In genomic region chr2:172827564-172827963, GRCm38 (mm10) we compare ENCODE assay signal across 9 mouse cellular contexts.
DNase-seq lines count a peak whose midpoint lies in the region; ATAC-seq lines count a peak whose summit lies in the region.
"Had no signal": no experiment of that assay in that cellular context is flagged by ENCODE, and none has a peak within 500 bp of the region (broad histone marks: within the 10 kb centered on the region; RNA-seq: fewer than 3 reads in every experiment).

No protein-coding gene starts in this region.

- ATAC-seq in forebrain, embryonic 13.5 days: no peak

- H3K9me3 ChIP-seq in forebrain, embryonic 10.5 days: no peaks in the 10 kb centered on the region
- no peaks in the 10 kb centered on the region for H3K9me3 ChIP-seq in forebrain, embryonic 13.5 days (replicated peaks)
- H3K9me3 ChIP-seq in embryonic facial prominence, embryonic 10.5 days: no peaks in the 10 kb centered on the region
- H3K9me3 ChIP-seq: heart, embryonic 13.5 days had no signal

- H3K27ac ChIP-seq in forebrain, embryonic 10.5 days: no peak overlapping the region
- H3K27ac ChIP-seq in forebrain, embryonic 13.5 days: no peak overlapping the region
- no peak overlapping the region for H3K27ac ChIP-seq in embryonic facial prominence, embryonic 10.5 days (replicated peaks)
- H3K27ac ChIP-seq: heart, embryonic 13.5 days had no signal

- no peak overlapping the region for H3K4me2 ChIP-seq in forebrain, embryonic 13.5 days
- H3K4me2 ChIP-seq: heart, embryonic 13.5 days had no signal

- H3K9ac ChIP-seq in forebrain, embryonic 13.5 days: no peak overlapping the region
- H3K9ac ChIP-seq: heart, embryonic 13.5 days had no signal

- peaks cover 76% of the 10 kb centered on the region for H3K27me3 ChIP-seq in forebrain, embryonic 10.5 days (ENCODE audit: poor library complexity, severe bottlenecking)
- peaks cover 31% of the 10 kb centered on the region for H3K27me3 ChIP-seq in forebrain, embryonic 13.5 days
- H3K27me3 ChIP-seq in embryonic facial prominence, embryonic 10.5 days (replicated peaks; ENCODE audit: low read depth, poor library complexity, severe bottlenecking): peaks cover 64% of the 10 kb centered on the region

- 61% methylated on average over 7 of the region's 7 CpGs for WGBS in forebrain, embryonic 10.5 days
- 50% methylated on average over 7 of the region's 7 CpGs for WGBS in forebrain, embryonic 13.5 days
- 63% methylated on average over 7 of the region's 7 CpGs for WGBS in embryonic facial prominence, embryonic 10.5 days

- peak; percentile 47 for DNase-seq in forebrain, embryonic 10.5 days (ENCODE audit: extremely low spot score, low spot score)
- DNase-seq in right cerebral cortex, postnatal 14 days: peak; percentile 57
- DNase-seq in right cerebral cortex, postnatal 25 days: no peak
- DNase-seq in embryonic facial prominence, embryonic 10.5 days (ENCODE audit: low spot score): peak; percentile 71
- peak; percentile 41 for DNase-seq in lung, postnatal 10 days
- no peak for DNase-seq in urinary bladder, adult 2 months (ENCODE audit: low spot score)
- DNase-seq in urinary bladder, postnatal 36 days (ENCODE audit: low spot score in 2 of 2): no peak

- peaks cover 71% of the 10 kb centered on the region for H3K4me1 ChIP-seq in forebrain, embryonic 10.5 days
- H3K4me1 ChIP-seq in forebrain, embryonic 13.5 days: peaks cover 9% of the 10 kb centered on the region
- H3K4me1 ChIP-seq in embryonic facial prominence, embryonic 10.5 days: peaks cover 64% of the 10 kb centered on the region

- no peak overlapping the region for H3K4me3 ChIP-seq in forebrain, embryonic 10.5 days
- no peak overlapping the region for H3K4me3 ChIP-seq in forebrain, embryonic 13.5 days
- no peak overlapping the region for H3K4me3 ChIP-seq in embryonic facial prominence, embryonic 10.5 days
- H3K4me3 ChIP-seq: heart, embryonic 13.5 days had no signal

- H3K36me3 ChIP-seq in forebrain, embryonic 10.5 days (replicated peaks): no peaks in the 10 kb centered on the region
- H3K36me3 ChIP-seq in forebrain, embryonic 13.5 days (ENCODE audit: poor library complexity, severe bottlenecking): no peaks in the 10 kb centered on the region
- no peaks in the 10 kb centered on the region for H3K36me3 ChIP-seq in embryonic facial prominence, embryonic 10.5 days (replicated peaks)
- H3K36me3 ChIP-seq: heart, embryonic 13.5 days had no signal

Comparison
In these comparisons a context has a peak if more than half of its experiments do, and no peak if none do; other contexts are left out.
1. DNase-seq: peak in forebrain, embryonic 10.5 days (single experiment), right cerebral cortex, postnatal 14 days (single experiment), embryonic facial prominence, embryonic 10.5 days (single experiment) and lung, postnatal 10 days (single experiment); none in right cerebral cortex, postnatal 25 days (single experiment), urinary bladder, adult 2 months (single experiment) and urinary bladder, postnatal 36 days (0 of 2).